Mouse (Mus musculus) kidney, embryonic 14.5 days (tissue): ENCODE measurements at regions not wholly inside any gene's neighbourhood (a gene's known extent, or its start where the extent isn't known, plus 50 kb on each side); places are given as distances from the start of the nearest gene placed in this dataset.

Source experiments
- ATAC-seq: fragments of 200-750 bp; cut with Nextera tagmentation; 2 replicates; pipeline ENCODE4 v1.8.0; 2017; ENCODE audit warnings: moderate number of reproducible peaks, mild to moderate bottlenecking, moderate TSS enrichment, moderate library complexity; ENCODE audit not compliant: low FRiP score, low TSS enrichment
- H3K27ac ChIP-seq: fragments of 300-500 bp; sonication (generic); 2 replicates; pipeline ENCODE4 v1.5.1; 2014; ENCODE audit warnings: low read depth, mild to moderate bottlenecking, low read length, moderate library complexity, mixed read lengths
- H3K27me3 ChIP-seq: fragments of 300-500 bp; sonication (generic); 2 replicates; pipeline ENCODE4 v1.6.1; 2014; ENCODE audit warnings: mild to moderate bottlenecking, low read length; ENCODE audit not compliant: control insufficient read depth, insufficient read depth
- H3K36me3 ChIP-seq: fragments of 300-500 bp; sonication (generic); 2 replicates; pipeline ENCODE4 v1.6.1; 2014; ENCODE audit warnings: low read length, mixed read lengths; ENCODE audit not compliant: control insufficient read depth, insufficient read depth
- H3K4me1 ChIP-seq: fragments of 300-500 bp; sonication (generic); 2 replicates; pipeline ENCODE4 v1.6.1; 2014; ENCODE audit warnings: low read length, mixed read lengths; ENCODE audit not compliant: control insufficient read depth, insufficient read depth
- H3K4me2 ChIP-seq: fragments of 300-500 bp; sonication (generic); replicated peaks from 2 replicates; pipeline ENCODE4 v1.6.1; 2014; ENCODE audit warnings: low read depth, mild to moderate bottlenecking, low read length
- H3K4me3 ChIP-seq: fragments of 300-500 bp; sonication (generic); 2 replicates; pipeline ENCODE4 v1.5.1; 2014; ENCODE audit warnings: mild to moderate bottlenecking, low read length
- H3K9ac ChIP-seq: fragments of 300-500 bp; sonication (generic); 2 replicates; pipeline ENCODE4 v1.6.1; 2014; ENCODE audit warnings: low read depth, mild to moderate bottlenecking, low read length, moderate library complexity
- H3K9me3 ChIP-seq: fragments of 300-500 bp; sonication (generic); 2 replicates; pipeline ENCODE4 v1.6.1; 2016; ENCODE audit warnings: low read length; ENCODE audit not compliant: control insufficient read depth
- WGBS: fragments of 180-500 bp; shearing (Covaris S2); extraction: QIAGEN DNeasy Blood & Tissue Kit; methylation state at CpG from one replicate; pipeline ENCODE4 v1.1.7; 2014; 5-methylcytosine and 5-hydroxymethylcytosine counted together

DNA sequence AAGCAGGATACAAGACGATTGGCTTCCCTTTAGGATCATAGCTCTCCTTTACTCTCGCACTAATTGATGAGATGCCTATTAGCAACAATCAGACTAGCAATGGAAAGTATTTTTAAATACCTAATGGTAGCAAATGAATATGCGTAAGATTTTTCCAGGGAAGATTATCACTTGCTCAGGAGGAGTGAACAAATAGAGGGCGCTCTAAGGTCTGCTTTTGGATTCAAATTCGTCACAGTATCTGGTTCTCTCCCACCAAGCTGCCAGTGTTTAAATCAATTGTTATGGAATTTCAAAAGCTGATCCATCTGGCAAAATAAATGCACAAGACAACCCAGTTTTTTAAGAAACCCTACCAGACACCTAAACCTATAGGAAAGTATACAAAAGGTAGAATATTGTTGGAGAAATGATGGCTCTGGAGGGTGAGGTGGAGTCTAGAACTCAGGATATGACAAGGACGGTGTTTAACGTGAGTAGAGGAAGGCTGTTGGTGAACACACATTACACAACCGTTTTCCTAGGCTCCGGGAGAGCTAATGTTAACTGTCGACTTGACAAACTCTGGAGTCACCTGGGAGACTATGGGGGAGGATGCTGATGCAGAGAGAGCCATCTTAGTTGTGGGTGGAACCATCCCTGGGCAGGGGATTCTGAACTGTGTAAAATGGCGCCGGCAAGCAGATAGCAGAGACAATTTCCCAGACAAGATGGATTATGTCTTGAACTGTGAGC, 198.2 kb downstream of the Ttc8 start:
- Histone ChIP-seq H3K27me3 (peaks cover 9% of the 10 kb centered on the region), H3K4me3 (no peak overlapping the region), H3K4me2 (no peak overlapping the region), H3K36me3 (no peaks in the 10 kb centered on the region), H3K9ac (no peak overlapping the region), H3K4me1 (no peaks in the 10 kb centered on the region), H3K27ac (no peak overlapping the region), H3K9me3 (peaks cover 4% of the 10 kb centered on the region; the same call in 1 of the 2 replicates)
- 87% methylated on average over 12 of the region's 12 CpGs for WGBS
- no peak for ATAC-seq

DNA sequence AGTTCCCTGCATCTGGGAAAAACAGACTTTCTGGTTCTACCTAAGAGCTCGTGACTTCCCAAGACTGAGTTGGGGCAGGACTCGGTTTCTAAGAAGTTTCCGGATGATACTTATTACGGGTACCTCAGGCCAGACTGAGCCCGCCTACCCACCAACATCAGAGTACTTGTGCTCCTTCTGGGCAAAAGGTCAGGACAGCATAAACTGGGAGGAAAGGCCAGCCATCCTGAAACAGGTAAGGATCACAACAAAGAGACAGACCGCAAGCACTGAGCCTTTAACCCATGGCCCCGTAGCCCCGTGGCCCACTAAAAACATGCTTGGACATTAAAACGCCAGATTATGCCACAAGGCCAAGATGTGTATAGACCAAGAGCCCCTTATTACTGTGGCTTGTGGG, 199.6 kb downstream of the Ttc8 start:
- Histone ChIP-seq H3K36me3 (no peaks in the 10 kb centered on the region), H3K27ac (no peak overlapping the region), H3K4me2 (no peak overlapping the region), H3K4me3 (no peak overlapping the region), H3K4me1 (no peaks in the 10 kb centered on the region), H3K9ac (no peak overlapping the region), H3K9me3 (peaks cover 4% of the 10 kb centered on the region; the same call in 1 of the 2 replicates), H3K27me3 (peaks cover 6% of the 10 kb centered on the region; the same call in 1 of the 2 replicates)
- no peak for ATAC-seq
- 85% methylated on average over 9 of the region's 9 CpGs for WGBS

DNA sequence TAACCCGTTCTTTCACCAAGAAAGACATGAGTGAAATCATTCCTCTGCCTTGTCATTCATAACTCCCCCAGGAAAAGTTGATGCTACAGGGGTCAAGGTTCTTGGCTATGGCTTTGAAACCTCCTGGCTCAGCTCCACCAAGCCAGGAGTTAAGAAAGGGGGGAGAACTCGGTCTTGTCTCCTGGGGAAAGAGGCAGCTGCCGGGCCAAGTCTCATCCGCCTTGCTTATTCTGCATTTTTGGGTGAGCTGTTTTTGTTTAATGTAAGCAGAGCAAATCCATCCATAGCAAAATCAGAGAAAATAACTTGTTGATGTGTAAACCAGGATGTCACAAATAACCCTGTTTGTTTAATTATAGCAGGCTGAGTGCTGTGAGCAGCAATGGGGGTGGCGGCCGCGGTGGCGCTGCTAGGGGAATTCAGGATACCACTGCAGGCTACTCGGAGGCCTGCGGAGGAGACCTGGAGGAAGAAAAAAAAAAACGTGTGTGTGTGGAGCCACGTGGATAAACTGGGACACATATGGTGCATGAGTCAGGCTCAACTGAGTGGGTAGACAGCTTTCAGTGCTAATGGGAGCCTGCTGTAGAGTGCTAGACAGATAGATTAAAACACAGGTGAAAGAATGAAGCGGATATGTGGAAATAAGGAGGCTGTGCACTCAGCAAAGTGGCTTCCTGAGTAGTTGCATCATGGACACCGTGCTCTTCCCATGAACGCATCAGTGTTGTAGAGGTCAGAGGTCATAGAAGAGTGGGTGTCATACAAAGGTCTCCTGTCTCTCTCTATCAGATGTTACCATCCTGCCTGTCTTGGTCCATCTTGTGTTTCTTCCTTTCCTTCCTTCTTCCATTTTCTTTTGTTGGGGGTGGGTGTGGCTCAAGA, 203.5 kb downstream of the Ttc8 start:
- ATAC-seq = no peak
- Histone ChIP-seq H3K27me3 (peaks cover 7% of the 10 kb centered on the region; the same call in 1 of the 2 replicates), H3K4me1 (no peaks in the 10 kb centered on the region), H3K9ac (no peak overlapping the region), H3K4me2 (no peak overlapping the region), H3K9me3 (peaks cover 1% of the 10 kb centered on the region; the same call in 1 of the 2 replicates), H3K36me3 (no peaks in the 10 kb centered on the region), H3K4me3 (no peak overlapping the region), H3K27ac (no peak overlapping the region)
- WGBS = 70% methylated on average over 15 of the region's 15 CpGs

DNA sequence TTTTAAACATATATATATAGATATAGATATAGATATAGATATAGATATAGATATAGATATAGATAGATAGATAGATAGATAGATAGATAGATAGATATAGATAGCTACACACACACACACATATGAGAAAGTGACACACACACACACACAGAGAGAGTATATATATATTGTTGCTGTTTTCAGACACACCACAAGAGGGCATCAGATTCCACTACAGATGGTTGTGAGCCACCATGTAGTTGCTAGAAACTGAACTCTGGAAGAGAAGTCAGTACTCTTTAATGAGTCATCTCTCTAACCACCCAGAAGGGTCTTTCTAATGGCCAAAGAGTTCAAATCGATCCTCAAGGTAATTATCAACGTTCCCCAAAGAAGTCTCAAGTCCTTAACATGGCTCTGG, 205.8 kb downstream of the Ttc8 start:
- Histone ChIP-seq H3K9me3 (no peaks in the 10 kb centered on the region), H3K4me1 (no peaks in the 10 kb centered on the region), H3K4me3 (no peak overlapping the region), H3K9ac (no peak overlapping the region), H3K4me2 (no peak overlapping the region), H3K27me3 (peaks cover 4% of the 10 kb centered on the region; the same call in 1 of the 2 replicates), H3K27ac (no peak overlapping the region), H3K36me3 (no peaks in the 10 kb centered on the region)
- ATAC-seq = no peak
- WGBS = 96% methylated on average over 2 of the region's 2 CpGs
